Mouse (Mus musculus) ES-E14 (cell line): Measurements from ENCODE around the gene Lrrc55.
"Not testable (repeated sequence)": the region's sequence is repeated elsewhere in the genome, so short reads cannot be mapped to it uniquely, and the experiment has no call there.

ENCODE experiments used
- HCFC1 ChIP-seq: IDR thresholded peaks from 2 replicates; pipeline ENCODE4 v1.6.1; 2012; ENCODE audit warnings: low read length, inconsistent platforms, borderline replicate concordance; ENCODE audit not compliant: insufficient read depth
- ZNF384 ChIP-seq: IDR thresholded peaks from 2 replicates; pipeline ENCODE4 v1.6.1; 2012; ENCODE audit warnings: low read depth, low read length, inconsistent platforms

- not testable (repeated sequence) for TF ChIP-seq ZNF384, HCFC1
Measured at GRCm38 (mm10) chr2:85237231-85237630, 40.2 kb upstream of the Lrrc55 start.
